Mouse (Mus musculus): ENCODE data around the gene Fchsd2.

DNA sequence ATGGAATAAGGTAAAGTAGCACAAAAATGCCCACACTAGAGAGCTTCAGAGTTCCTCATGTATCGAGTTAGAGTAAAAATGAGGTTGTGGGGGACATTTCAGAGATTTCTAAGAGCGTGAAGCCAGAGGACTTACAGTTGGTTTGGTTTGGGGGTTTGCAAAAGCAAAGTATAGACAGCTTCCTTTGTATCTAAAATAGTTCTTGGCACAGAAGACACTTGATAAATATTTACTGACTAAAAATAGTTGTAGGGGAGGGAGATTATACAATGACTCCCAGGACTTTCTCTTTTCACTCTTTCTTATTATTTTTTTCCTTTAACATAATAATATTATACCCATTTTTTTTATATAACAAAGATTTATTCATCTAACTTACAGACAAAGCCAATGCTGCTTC is 86.1 kb downstream of the Fchsd2 start:
- TF ChIP-seq POLR2A (IDR thresholded peaks at IDR 0.05; ENCODE audit: borderline replicate concordance, extremely low read depth, insufficient read depth, insufficient read length, poor library complexity, severe bottlenecking) (no peak), CTCF (IDR thresholded peaks at IDR 0.05; ENCODE audit: borderline replicate concordance, extremely low read depth, insufficient read depth, insufficient read length) (no peak)

Measured in brain, embryonic 14.5 days (tissue).